Mouse (Mus musculus) liver, adult (tissue): ENCODE results near the gene Ppp1r14c.

ENCODE experiments used
- GATA4 ChIP-seq: IDR thresholded peaks from 2 replicates; pipeline ENCODE4 v1.6.1; 2014; ENCODE audit warnings: mild to moderate bottlenecking, low read length; ENCODE audit not compliant: insufficient replicate concordance

Gene Ppp1r14c

GRCm38 (mm10) chr10:3366036-3366869 is at the start of gene Ppp1r14c:
Ppp1r14c (plus strand) TSS chr10:3366057.
- no peak for TF ChIP-seq GATA4

GRCm38 (mm10) chr10:3321406-3321805 is 44.5 kb upstream of the Ppp1r14c start:
- TF ChIP-seq GATA4 = no peak

- no peak for TF ChIP-seq GATA4
Measured at GRCm38 (mm10) chr10:3325447-3325846, 40.4 kb upstream of the Ppp1r14c start.

GRCm38 (mm10) chr10:3332880-3333279 is 33.0 kb upstream of the Ppp1r14c start:
- TF ChIP-seq GATA4 = no peak

GRCm38 (mm10) chr10:3334570-3334969 is 31.3 kb upstream of the Ppp1r14c start:
- TF ChIP-seq GATA4 = no peak

- TF ChIP-seq GATA4 = no peak
Measured at GRCm38 (mm10) chr10:3336729-3337329, 29.0 kb upstream of the Ppp1r14c start.

GRCm38 (mm10) chr10:3337330-3337901 is 28.4 kb upstream of the Ppp1r14c start:
- TF ChIP-seq GATA4 = no peak

GRCm38 (mm10) chr10:3345706-3346105 is 20.2 kb upstream of the Ppp1r14c start:
- no peak for TF ChIP-seq GATA4

- no peak for TF ChIP-seq GATA4
Measured at GRCm38 (mm10) chr10:3359531-3359930, 6.3 kb upstream of the Ppp1r14c start.

- TF ChIP-seq GATA4 = no peak
Measured at GRCm38 (mm10) chr10:3365671-3366035, 204 bp upstream of the Ppp1r14c start.

GRCm38 (mm10) chr10:3366870-3367431 is 1.1 kb downstream of the Ppp1r14c start:
- TF ChIP-seq GATA4 = no peak

- no peak for TF ChIP-seq GATA4
Measured at GRCm38 (mm10) chr10:3367440-3367839, 1.6 kb downstream of the Ppp1r14c start.

GRCm38 (mm10) chr10:3383176-3383575 is 17.3 kb downstream of the Ppp1r14c start:
- TF ChIP-seq GATA4 = no peak

- TF ChIP-seq GATA4 = no peak
Measured at GRCm38 (mm10) chr10:3392251-3392650, 26.4 kb downstream of the Ppp1r14c start.

GRCm38 (mm10) chr10:3393548-3393947 is 27.7 kb downstream of the Ppp1r14c start:
- no peak for TF ChIP-seq GATA4

GRCm38 (mm10) chr10:3394193-3394592 is 28.3 kb downstream of the Ppp1r14c start:
- TF ChIP-seq GATA4 = no peak
